Mouse (Mus musculus) fibroblast of lung, adult 2 months (primary cell): ENCODE results near the gene Hbp1.

Experiments used
- DNase-seq: peaks from one replicate; pipeline ENCODE4 v3.0.0-alpha.2; 2011; ENCODE audit warnings: low read depth

Hbp1 gene

GRCm38 (mm10) chr12:31950659-31951031 is 310 bp upstream of the Hbp1 start:
- no peak for DNase-seq

- DNase-seq = peak; percentile 93
Measured at GRCm38 (mm10) chr12:31949193-31949741, 1.1 kb downstream of the Hbp1 start.

- no peak for DNase-seq
Measured at GRCm38 (mm10) chr12:31948101-31949000, 2.0 kb downstream of the Hbp1 start.

- no peak for DNase-seq
Measured at GRCm38 (mm10) chr12:31947476-31947875, 2.9 kb downstream of the Hbp1 start.

GRCm38 (mm10) chr12:31944405-31944804 is 5.9 kb downstream of the Hbp1 start:
- no peak for DNase-seq

- DNase-seq = no peak
Measured at GRCm38 (mm10) chr12:31943020-31943654, 7.2 kb downstream of the Hbp1 start.

GRCm38 (mm10) chr12:31939026-31939425 is 11.3 kb downstream of the Hbp1 start:
- no peak for DNase-seq

- DNase-seq = no peak
Measured at GRCm38 (mm10) chr12:31938391-31938997, 11.8 kb downstream of the Hbp1 start.

- no peak for DNase-seq
Measured at GRCm38 (mm10) chr12:31937613-31938012, 12.7 kb downstream of the Hbp1 start.

GRCm38 (mm10) chr12:31936657-31937300 is 13.6 kb downstream of the Hbp1 start:
- DNase-seq = no peak

GRCm38 (mm10) chr12:31931818-31932217 is 18.5 kb downstream of the Hbp1 start:
- DNase-seq = no peak

GRCm38 (mm10) chr12:31928498-31928897 is 21.8 kb downstream of the Hbp1 start:
- no peak for DNase-seq

GRCm38 (mm10) chr12:31926661-31927061 is 23.7 kb downstream of the Hbp1 start:
- DNase-seq = no peak

GRCm38 (mm10) chr12:31925343-31925742 is 25.0 kb downstream of the Hbp1 start:
- DNase-seq = no peak

- DNase-seq = no peak
Measured at GRCm38 (mm10) chr12:31924135-31924534, 26.2 kb downstream of the Hbp1 start.

GRCm38 (mm10) chr12:31920464-31921405 is 29.6 kb downstream of the Hbp1 start:
- no peak for DNase-seq

- peak; percentile 52 for DNase-seq
Measured at GRCm38 (mm10) chr12:31917245-31917644, 33.1 kb downstream of the Hbp1 start.

- DNase-seq = no peak
Measured at GRCm38 (mm10) chr12:31916691-31917090, 33.6 kb downstream of the Hbp1 start.

GRCm38 (mm10) chr12:31913614-31914013 is 36.7 kb downstream of the Hbp1 start:
- DNase-seq = peak; percentile 66

GRCm38 (mm10) chr12:31912966-31913551 is 37.3 kb downstream of the Hbp1 start:
- DNase-seq = no peak

- DNase-seq = no peak
Measured at GRCm38 (mm10) chr12:31907436-31907835, 42.9 kb downstream of the Hbp1 start.
